Mouse (Mus musculus): ENCODE data around the gene Sohlh2.

DNA sequence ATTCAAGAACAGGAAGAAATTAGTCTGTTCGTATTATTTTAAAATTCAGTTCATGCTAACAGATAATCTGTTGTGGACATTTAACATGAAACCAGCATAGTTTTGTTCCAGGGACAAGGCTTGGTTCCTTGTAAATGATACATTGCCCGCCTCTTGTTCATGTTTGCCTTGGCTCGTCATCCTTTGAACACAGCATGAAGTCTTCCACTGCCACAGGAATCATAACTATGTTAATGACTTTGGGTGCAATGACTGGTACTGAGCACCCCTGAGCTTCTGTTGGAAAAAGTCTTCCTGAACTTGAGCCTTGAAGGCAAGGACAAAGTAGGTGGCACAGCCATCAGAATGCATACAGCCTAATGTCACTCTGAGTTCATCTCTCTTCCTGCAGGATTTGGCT, 66.2 kb downstream of the Sohlh2 start:
- no peak for TF ChIP-seq CTCF (IDR thresholded peaks at IDR 0.05; ENCODE audit: insufficient read depth, low read depth, low read length)
- no peak for TF ChIP-seq POLR2A (IDR thresholded peaks at IDR 0.05; ENCODE audit: insufficient read depth, low read depth, low read length)
